Mouse (Mus musculus): ENCODE data around the gene Dnajc1.

GRCm38 (mm10) chr2:18317503-18318281, 74.9 kb downstream of the Dnajc1 start:
- no peak for TF ChIP-seq CTCF (IDR thresholded peaks at IDR 0.05; ENCODE audit: low read depth)
- no peak for TF ChIP-seq EP300 (optimal IDR thresholded peaks at IDR 0.05)

Data from stomach, postnatal 0 days (tissue).